ENCODE assay signal across 11 mouse cellular contexts in the genomic region with DNA sequence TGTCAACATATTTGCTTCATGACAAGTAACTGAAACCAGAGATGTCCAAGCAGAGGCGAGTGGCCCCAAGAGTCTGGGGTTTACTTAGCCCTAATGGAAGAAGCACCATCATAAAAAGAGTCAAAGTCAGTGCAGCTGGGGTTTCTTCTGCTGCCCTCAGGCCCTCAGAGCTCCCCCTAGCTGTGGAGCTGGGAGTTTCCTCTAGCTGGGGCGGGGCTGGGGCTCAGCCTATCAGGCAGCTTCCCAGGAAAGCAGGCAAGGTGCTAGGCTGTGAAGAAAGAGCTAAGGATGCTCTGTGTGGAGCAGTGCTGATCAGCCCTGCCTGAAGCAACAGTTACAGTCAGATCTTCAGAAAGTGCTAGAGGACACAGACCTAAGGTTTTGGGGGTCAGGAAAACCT. TPM values are rescaled to one million over a fixed set of nuclear protein-coding genes. Genes with fewer than 3 reads are reported as not detected.
DNase-seq lines count a peak whose midpoint lies in the region; ATAC-seq and TF ChIP-seq lines count a peak whose summit lies in the region.
"Had no signal": no experiment of that assay in that cellular context is flagged by ENCODE, and none has a peak within 500 bp of the region (broad histone marks: within the 10 kb centered on the region; RNA-seq: fewer than 3 reads in every experiment).

No protein-coding gene starts in this region.

- no peak overlapping the region for H3K4me3 ChIP-seq in testis, adult 2 months (ENCODE audit: control insufficient read depth, low read depth, low read length)
- H3K4me3 ChIP-seq in liver, embryonic 16.5 days (ENCODE audit: low read depth, low read length), result no peak overlapping the region
- no peak overlapping the region for H3K4me3 ChIP-seq in hindbrain, embryonic 16.5 days (ENCODE audit: low read length)
- no peak overlapping the region for H3K4me3 ChIP-seq in kidney, embryonic 15.5 days (replicated peaks)
- H3K4me3 ChIP-seq: neural tube, embryonic 13.5 days had no signal

- no peaks in the 10 kb centered on the region for H3K27me3 ChIP-seq in testis, adult 2 months (ENCODE audit: control insufficient read depth, insufficient read depth, low read length)
- no peaks in the 10 kb centered on the region for H3K27me3 ChIP-seq in liver, embryonic 16.5 days (ENCODE audit: control insufficient read depth, insufficient read depth, low read depth, low read length)
- no peaks in the 10 kb centered on the region for H3K27me3 ChIP-seq in hindbrain, embryonic 16.5 days (replicated peaks; ENCODE audit: control insufficient read depth, insufficient read depth, low read length)
- H3K27me3 ChIP-seq in kidney, embryonic 15.5 days, result no peaks in the 10 kb centered on the region
- H3K27me3 ChIP-seq: neural tube, embryonic 13.5 days had no signal

- H3K4me2 ChIP-seq in liver, embryonic 16.5 days (ENCODE audit: low read depth, low read length), result no peak overlapping the region
- H3K4me2 ChIP-seq in hindbrain, embryonic 16.5 days (ENCODE audit: low read length), result no peak overlapping the region
- H3K4me2 ChIP-seq in kidney, embryonic 15.5 days, result no peak overlapping the region
- H3K4me2 ChIP-seq: lung, embryonic 14.5 days; neural tube, embryonic 13.5 days had no signal

- no peaks in the 10 kb centered on the region for H3K4me1 ChIP-seq in testis, adult 2 months (ENCODE audit: control insufficient read depth, insufficient read depth, low read length)
- H3K4me1 ChIP-seq in liver, embryonic 16.5 days (ENCODE audit: control insufficient read depth, low read depth, low read length), result no peaks in the 10 kb centered on the region
- no peaks in the 10 kb centered on the region for H3K4me1 ChIP-seq in hindbrain, embryonic 16.5 days (ENCODE audit: control insufficient read depth, insufficient read depth, low read depth, low read length)
- H3K4me1 ChIP-seq in kidney, embryonic 15.5 days, result no peaks in the 10 kb centered on the region
- H3K4me1 ChIP-seq: neural tube, embryonic 13.5 days had no signal

- DNase-seq in adrenal gland, postnatal 25 days, result peak; percentile 5
- DNase-seq in adrenal gland, adult 18-20 months (ENCODE audit: low spot score in 2 of 2), result no peak
- DNase-seq in testis, postnatal 10 days (ENCODE audit: low spot score), result no peak
- peak; percentile 60 for DNase-seq in thymus, postnatal 4 days
- DNase-seq: gastrocnemius, postnatal 36 days; lung, embryonic 14.5 days had no signal

- H3K9me3 ChIP-seq in liver, embryonic 16.5 days (replicated peaks; ENCODE audit: control insufficient read depth, low read length), result no peaks in the 10 kb centered on the region
- no peaks in the 10 kb centered on the region for H3K9me3 ChIP-seq in hindbrain, embryonic 16.5 days (ENCODE audit: control insufficient read depth, low read length)
- no peaks in the 10 kb centered on the region for H3K9me3 ChIP-seq in kidney, embryonic 15.5 days (replicated peaks)
- H3K9me3 ChIP-seq: neural tube, embryonic 13.5 days had no signal

- peaks cover 1% of the 10 kb centered on the region; the same call in 1 of the 2 replicates for H3K36me3 ChIP-seq in testis, adult 2 months (ENCODE audit: control insufficient read depth, insufficient read depth, low read length)
- H3K36me3 ChIP-seq in liver, embryonic 16.5 days (ENCODE audit: control insufficient read depth, insufficient read depth), result 0 out of 2 replicates have a peak, but pooled peaks cover 6% of the 10 kb centered on the region
- H3K36me3 ChIP-seq in hindbrain, embryonic 16.5 days (ENCODE audit: control insufficient read depth, insufficient read depth, low read length), result peaks cover 23% of the 10 kb centered on the region
- H3K36me3 ChIP-seq in kidney, embryonic 15.5 days, result peaks cover 75% of the 10 kb centered on the region

- no peak overlapping the region for H3K27ac ChIP-seq in testis, adult 2 months (ENCODE audit: control insufficient read depth, insufficient read depth, low read depth, low read length)
- H3K27ac ChIP-seq in liver, embryonic 16.5 days (ENCODE audit: low read length), result no peak overlapping the region
- H3K27ac ChIP-seq in hindbrain, embryonic 16.5 days (ENCODE audit: low read depth, low read length), result no peak overlapping the region
- no peak overlapping the region for H3K27ac ChIP-seq in kidney, embryonic 15.5 days
- H3K27ac ChIP-seq: neural tube, embryonic 13.5 days had no signal

- TF ChIP-seq CTCF in testis, adult 2 months (IDR thresholded peaks at IDR 0.05; ENCODE audit: control insufficient read depth, insufficient read depth, insufficient replicate concordance, low read depth, low read length), result peak; percentile 21; the same call in 1 of the 2 replicates

- ATAC-seq in liver, embryonic 16.5 days (ENCODE audit: low read depth), result peak; percentile 69
- no peak for ATAC-seq in hindbrain, embryonic 16.5 days
- ATAC-seq in kidney, embryonic 15.5 days (replicated peaks; ENCODE audit: low FRiP score), result no peak

- 89% methylated on average over 2 of the region's 2 CpGs for WGBS in liver, embryonic 16.5 days (ENCODE audit: insufficient replicate concordance)
- WGBS in hindbrain, embryonic 16.5 days, result 98% methylated on average over 2 of the region's 2 CpGs
- 95% methylated on average over 2 of the region's 2 CpGs for WGBS in kidney, embryonic 15.5 days

- no peak for TF ChIP-seq POLR2A in testis, adult 2 months (IDR thresholded peaks at IDR 0.05; ENCODE audit: control insufficient read depth, low read depth, low read length)

- no peak overlapping the region for H3K9ac ChIP-seq in liver, embryonic 16.5 days (ENCODE audit: low read depth, low read length)
- no peak overlapping the region for H3K9ac ChIP-seq in hindbrain, embryonic 16.5 days (ENCODE audit: low read depth, low read length)
- H3K9ac ChIP-seq in kidney, embryonic 15.5 days, result no peak overlapping the region
- H3K9ac ChIP-seq: lung, embryonic 14.5 days; neural tube, embryonic 13.5 days had no signal

RNA-seq across cellular contexts. Expression of gene Ermp1, which starts 51.2 kb away (rescaled TPM):
- total RNA-seq in adrenal gland, postnatal 25 days (2021), result 51.7 and 55.0 TPM in 2 replicates
- 10 to 100 TPM; 55.5 to 62.7 TPM for total RNA-seq in adrenal gland, adult 18-20 months (2021)
- 14.7 and 18.9 TPM in 2 replicates for polyA plus RNA-seq in testis, adult 2 months (2012; rRNA removed)
- 9.4 and 10.0 TPM in 2 replicates for polyA plus RNA-seq in liver, embryonic 16.5 days (2015; fragmentation: Nextera tagmentation; extraction: Ambion mirVana)
- 10.1 and 11.2 TPM in 2 replicates for polyA plus RNA-seq in hindbrain, embryonic 16.5 days (2015; fragmentation: Nextera tagmentation; extraction: Ambion mirVana)
- 24.0 and 25.5 TPM in 2 replicates for polyA plus RNA-seq in kidney, embryonic 15.5 days (2015; fragmentation: Nextera tagmentation; extraction: Ambion mirVana)

Comparison
In these comparisons a context has a peak if more than half of its experiments do, and no peak if none do; other contexts are left out.
1. DNase-seq: peak in adrenal gland, postnatal 25 days (single experiment) and thymus, postnatal 4 days (single experiment); none in adrenal gland, adult 18-20 months (0 of 2) and testis, postnatal 10 days (single experiment).